Mouse (Mus musculus) adrenal gland, postnatal 14 days (tissue): ENCODE results near the gene Usf3. TPM values are rescaled to one million over a fixed set of nuclear protein-coding genes. Genes with fewer than 3 reads are reported as not detected.

Experiments used
- DNase-seq: peaks from one replicate; pipeline ENCODE4 v3.0.0; 2021; ENCODE audit warnings: mixed read lengths
- long read RNA-seq, 2 experiments: library from polyadenylated mRNA; stranded (forward); transcript quantifications; one replicate each; pipeline ENCODE4 v2.0.0; 2021
- total RNA-seq: library from RNA; stranded (reverse); gene quantifications from 2 replicates; pipeline ENCODE4 v1.2.3, GENCODE M21; 2021

Usf3 gene
- 25.5 and 27.0 TPM in 2 replicates for total RNA-seq
- long read RNA-seq, experiment 1, partial matches to known transcripts, result 1 of 2 reads
- long read RNA-seq, experiment 1, other reads (novel, unspliced or antisense), result 1 of 2 reads
- long read RNA-seq, experiment 2, partial matches to known transcripts, result 0 of 1 reads
- long read RNA-seq, experiment 2, other reads (novel, unspliced or antisense), result 1 of 1 reads

- DNase-seq, result peak; percentile 79
Measured at GRCm38 (mm10) chr16:44173155-44173941, at the start of gene Usf3. Gene Usf3, plus strand, starts transcription at chr16:44173246.

GRCm38 (mm10) chr16:44123786-44124185 lies 49.3 kb upstream of the Usf3 start:
- DNase-seq, result no peak

- DNase-seq, result no peak
Measured at GRCm38 (mm10) chr16:44124713-44125112, 48.3 kb upstream of the Usf3 start.

GRCm38 (mm10) chr16:44125436-44125835 lies 47.6 kb upstream of the Usf3 start:
- no peak for DNase-seq

- no peak for DNase-seq
Measured at GRCm38 (mm10) chr16:44126437-44126836, 46.6 kb upstream of the Usf3 start.

GRCm38 (mm10) chr16:44132300-44132699 lies 40.7 kb upstream of the Usf3 start:
- DNase-seq, result no peak

GRCm38 (mm10) chr16:44133187-44133586 lies 39.9 kb upstream of the Usf3 start:
- no peak for DNase-seq

GRCm38 (mm10) chr16:44136511-44137021 lies 36.5 kb upstream of the Usf3 start:
- DNase-seq, result no peak

- peak; percentile 27 for DNase-seq
Measured at GRCm38 (mm10) chr16:44138377-44138978, 34.6 kb upstream of the Usf3 start.

GRCm38 (mm10) chr16:44138979-44139535 lies 34.0 kb upstream of the Usf3 start:
- peak; percentile 89 for DNase-seq

- DNase-seq, result peak; percentile 95
Measured at GRCm38 (mm10) chr16:44139536-44140185, 33.4 kb upstream of the Usf3 start, which contains the start of the genes Atp6v1a and Naa50. Gene Atp6v1a, minus strand, starts transcription at chr16:44139705. Gene Naa50, plus strand, starts transcription at chr16:44139830.

GRCm38 (mm10) chr16:44140186-44140787 lies 32.8 kb upstream of the Usf3 start:
- peak; percentile 91 for DNase-seq

GRCm38 (mm10) chr16:44141483-44141882 lies 31.6 kb upstream of the Usf3 start:
- no peak for DNase-seq

- DNase-seq, result no peak
Measured at GRCm38 (mm10) chr16:44149002-44149767, 23.9 kb upstream of the Usf3 start.

- DNase-seq, result no peak
Measured at GRCm38 (mm10) chr16:44154497-44155057, 18.5 kb upstream of the Usf3 start.

- no peak for DNase-seq
Measured at GRCm38 (mm10) chr16:44159325-44159724, 13.7 kb upstream of the Usf3 start.

GRCm38 (mm10) chr16:44163831-44164230 lies 9.2 kb upstream of the Usf3 start:
- DNase-seq, result no peak

GRCm38 (mm10) chr16:44165182-44165581 lies 7.9 kb upstream of the Usf3 start:
- DNase-seq, result no peak

- no peak for DNase-seq
Measured at GRCm38 (mm10) chr16:44168990-44169389, 4.1 kb upstream of the Usf3 start.
